Mouse (Mus musculus): ENCODE measurements around the gene Il16. TPM values are rescaled to one million over a fixed set of nuclear protein-coding genes. Genes with fewer than 3 reads are reported as not detected.
"Not testable (repeated sequence)": the region's sequence is repeated elsewhere in the genome, so short reads cannot be mapped to it uniquely, and the experiment has no call there.

The Il16 gene
- total RNA-seq, 2 experiments from 2014 or later = 59.2 to 70.7 TPM

GRCm38 (mm10) chr7:83736341-83737115, 9.0 kb downstream of the Il16 start:
- DNase-seq (ENCODE audit: low spot score in 2 of 2) = no peak

GRCm38 (mm10) chr7:83735108-83735781, 10.3 kb downstream of the Il16 start:
- no peak for DNase-seq (ENCODE audit: low spot score in 2 of 2)

- DNase-seq (ENCODE audit: low spot score in 2 of 2) = no peak
Observed at GRCm38 (mm10) chr7:83734671-83735082, 10.8 kb downstream of the Il16 start.

- no peak for DNase-seq (ENCODE audit: low spot score in 2 of 2)
Observed at GRCm38 (mm10) chr7:83734246-83734645, 11.3 kb downstream of the Il16 start.

- DNase-seq (ENCODE audit: low spot score in 2 of 2) = no peak
Observed at GRCm38 (mm10) chr7:83732781-83733180, 12.7 kb downstream of the Il16 start.

- peak; percentile 52 to 85 for DNase-seq (ENCODE audit: low spot score in 2 of 2)
Observed at GRCm38 (mm10) chr7:83731961-83732666, 13.4 kb downstream of the Il16 start.

GRCm38 (mm10) chr7:83731297-83731696, 14.2 kb downstream of the Il16 start:
- DNase-seq (ENCODE audit: low spot score in 2 of 2) = no peak

- DNase-seq (ENCODE audit: low spot score in 2 of 2) = no peak
Observed at GRCm38 (mm10) chr7:83726936-83727632, 18.4 kb downstream of the Il16 start.

GRCm38 (mm10) chr7:83725801-83726200, 19.7 kb downstream of the Il16 start:
- DNase-seq (ENCODE audit: low spot score in 2 of 2) = no peak

GRCm38 (mm10) chr7:83724541-83724940, 21.0 kb downstream of the Il16 start:
- no peak for DNase-seq (ENCODE audit: low spot score in 2 of 2)

GRCm38 (mm10) chr7:83723954-83724353, 21.6 kb downstream of the Il16 start:
- DNase-seq (ENCODE audit: low spot score in 2 of 2) = no peak

- no peak for DNase-seq (ENCODE audit: low spot score in 2 of 2)
Observed at GRCm38 (mm10) chr7:83723221-83723620, 22.3 kb downstream of the Il16 start.

- DNase-seq (ENCODE audit: low spot score in 2 of 2) = no peak
Observed at GRCm38 (mm10) chr7:83722485-83722884, 23.0 kb downstream of the Il16 start.

GRCm38 (mm10) chr7:83720231-83720630, 25.3 kb downstream of the Il16 start:
- DNase-seq (ENCODE audit: low spot score in 2 of 2) = no peak

- DNase-seq (ENCODE audit: low spot score in 2 of 2) = peak in 1 of 2 experiments; percentile 42
Observed at GRCm38 (mm10) chr7:83717021-83717725, 28.4 kb downstream of the Il16 start.

- no peak for DNase-seq (ENCODE audit: low spot score in 2 of 2)
Observed at GRCm38 (mm10) chr7:83713639-83714038, 31.9 kb downstream of the Il16 start.

GRCm38 (mm10) chr7:83711676-83712259, 33.8 kb downstream of the Il16 start:
- not testable (repeated sequence) for DNase-seq (ENCODE audit: low spot score in 2 of 2)

- DNase-seq (ENCODE audit: low spot score in 2 of 2) = no peak
Observed at GRCm38 (mm10) chr7:83703046-83703775, 42.3 kb downstream of the Il16 start.

- DNase-seq (ENCODE audit: low spot score in 2 of 2) = no peak
Observed at GRCm38 (mm10) chr7:83699066-83699745, 46.3 kb downstream of the Il16 start.

Measured in layer of hippocampus, postnatal 14 days (tissue).